Mouse (Mus musculus) left cerebral cortex, postnatal 36 days (tissue): ENCODE measurements around the gene Lingo1. TPM values are rescaled to one million over a fixed set of nuclear protein-coding genes. Genes with fewer than 3 reads are reported as not detected.

Experiments
- DNase-seq, 2 experiments: peaks; one replicate each; pipeline ENCODE4 v3.0.0; 2021 to 2022; ENCODE audit warnings: low spot score in 2 of 2, mixed read lengths in 1 of 2
- intact Hi-C: fragments of 180-260 bp; cut with DNase I; formaldehyde crosslinking; loops from one replicate; pipeline ENCODE4 v1.15.1; 2025
- total RNA-seq, 2 experiments: library from RNA; stranded (reverse); gene quantifications; 2 replicates each; pipeline ENCODE4 v1.2.3; 2021

Lingo1 gene
- total RNA-seq, 2 experiments from 2014 or later = 455 to 509 TPM

DNA sequence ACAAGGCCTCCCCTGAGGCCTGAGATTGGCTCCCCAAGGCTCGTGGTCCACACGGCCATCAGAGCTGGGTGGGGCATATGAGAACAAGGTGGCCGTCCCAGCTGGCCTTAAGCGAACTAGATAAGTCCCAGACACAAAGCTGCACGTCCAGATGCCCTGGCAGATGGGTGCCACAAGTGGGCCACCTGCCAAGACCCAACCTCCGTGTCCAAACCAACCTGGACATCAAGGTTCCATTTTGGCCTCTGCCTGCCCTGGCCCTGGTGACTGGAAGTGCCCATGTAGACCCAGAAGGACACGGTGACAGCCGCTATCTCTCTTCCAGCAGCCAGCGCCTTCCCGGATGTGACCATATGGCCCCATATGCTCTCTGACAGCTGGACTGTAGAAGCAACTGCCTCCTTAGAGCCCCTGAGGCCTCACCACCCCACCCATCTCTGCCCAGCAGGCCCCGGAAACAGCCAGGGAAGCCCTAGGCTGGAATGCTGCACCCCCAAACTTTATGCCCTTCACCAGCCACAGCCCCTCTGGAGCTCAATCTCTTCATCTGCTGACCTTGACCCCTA lies 4.5 kb downstream of the Lingo1 start:
- intact Hi-C loops = no loop called here
- DNase-seq = no peak

DNA sequence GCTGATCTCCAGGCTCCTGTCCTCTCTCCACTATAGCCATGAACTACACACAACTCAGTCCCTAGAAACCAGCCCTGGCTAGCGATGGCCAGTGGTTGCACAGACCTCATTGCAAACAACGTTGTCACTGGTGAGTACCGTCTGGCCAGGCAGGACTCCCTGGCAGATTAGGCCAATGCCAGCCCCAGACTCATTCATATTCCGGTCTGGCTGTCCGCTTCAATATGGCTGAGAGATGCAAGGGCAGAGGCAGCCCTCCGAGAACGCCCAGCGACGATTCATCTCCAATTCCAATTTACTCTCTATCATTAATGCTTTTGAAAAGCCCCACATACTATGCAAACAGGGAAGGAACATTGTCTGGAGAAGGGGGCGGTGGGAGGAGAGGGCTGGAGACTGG lies 11.7 kb downstream of the Lingo1 start:
- intact Hi-C loops = no loop called here
- no peak for DNase-seq

GRCm38 (mm10) chr9:56776881-56777801 lies 19.1 kb downstream of the Lingo1 start:
- DNase-seq = peak in 1 of 2 experiments; percentile 47
- intact Hi-C loops = no loop called here

DNA sequence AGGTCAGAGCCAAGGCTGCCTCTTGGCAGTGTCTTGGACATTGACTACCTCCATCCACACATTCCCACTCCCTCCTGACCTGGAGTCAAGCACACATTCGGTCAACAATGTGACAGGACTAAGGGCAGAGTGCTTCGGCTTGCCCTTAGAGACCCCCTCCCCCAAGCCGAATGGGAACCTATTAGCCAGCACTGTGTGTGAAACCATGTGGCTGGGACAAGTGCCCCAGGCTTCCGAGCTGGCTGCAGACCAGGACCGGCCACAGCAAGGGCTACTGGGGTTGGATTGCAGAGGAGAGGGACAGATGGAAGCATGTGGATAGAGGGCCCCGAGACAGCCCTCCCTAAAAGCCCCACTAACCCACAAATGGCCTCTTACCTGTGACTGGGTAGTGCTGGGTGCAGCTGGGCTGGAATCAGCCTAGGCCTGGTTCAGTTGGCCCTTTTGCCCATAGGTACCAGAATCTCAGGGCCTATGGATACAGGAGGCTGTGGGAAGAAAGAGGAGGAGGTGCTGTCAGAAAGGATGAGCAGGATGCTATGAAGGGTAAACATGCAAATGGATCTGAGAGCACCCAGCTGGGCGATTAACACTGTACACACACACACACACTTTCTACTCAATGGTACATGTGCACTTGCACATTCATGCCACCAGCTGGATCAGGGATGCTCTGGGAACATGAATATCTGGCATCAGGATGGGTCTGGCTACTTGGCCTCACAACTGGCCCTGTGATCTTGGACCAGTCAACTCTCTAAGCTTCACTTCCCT lies 20.9 kb downstream of the Lingo1 start:
- intact Hi-C loops = no loop called here
- DNase-seq = no peak

- intact Hi-C loops = no loop called here
Observed at GRCm38 (mm10) chr9:56774231-56774630, 22.0 kb downstream of the Lingo1 start.

DNA sequence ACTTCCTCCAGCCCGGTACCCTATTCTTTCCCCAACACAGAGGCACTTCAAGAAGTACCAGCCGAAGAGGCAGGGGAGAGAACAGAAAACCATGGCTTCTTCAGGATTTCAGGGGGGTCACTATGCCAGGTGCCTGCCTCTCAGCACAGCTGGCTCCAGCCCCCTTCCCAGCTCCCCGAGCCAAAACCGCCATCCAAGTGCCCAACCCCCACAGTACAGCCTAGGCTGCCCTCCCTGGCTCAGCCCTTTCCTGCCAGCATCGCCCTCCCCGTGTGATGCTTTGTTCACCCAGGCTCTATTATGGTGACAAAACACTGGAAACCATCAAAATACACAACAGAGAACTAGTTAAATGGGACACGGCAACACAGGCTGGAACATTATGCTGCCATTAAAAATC lies 22.6 kb downstream of the Lingo1 start:
- no peak for DNase-seq
- intact Hi-C loops = no loop called here

More at GRCm38 (mm10) chr9:56774231-56774630, 22.0 kb downstream of the Lingo1 start:
- no peak for DNase-seq

DNA sequence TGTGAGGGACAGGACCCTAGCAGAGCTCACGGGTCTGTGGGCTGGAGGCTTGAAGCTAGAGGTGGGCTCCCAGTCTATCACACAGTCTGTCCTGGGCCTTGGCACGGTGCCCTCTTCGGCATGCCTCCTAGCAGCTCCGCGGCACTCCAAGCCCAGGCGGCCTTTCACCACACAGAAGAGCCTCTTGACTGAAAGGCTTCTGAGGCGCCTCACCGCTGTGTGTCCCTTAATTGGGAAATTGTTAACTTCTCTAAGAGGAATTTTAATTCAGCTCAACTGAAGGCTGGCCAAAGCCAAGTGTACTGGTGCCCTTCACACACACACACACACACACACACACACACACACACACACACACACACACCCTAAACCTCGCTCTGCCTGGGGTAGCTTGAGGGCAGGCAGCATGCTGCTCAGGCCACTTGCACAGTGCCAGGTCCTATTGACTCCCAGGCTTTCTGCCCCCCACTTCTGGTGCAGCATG lies 28.6 kb downstream of the Lingo1 start:
- DNase-seq = no peak
- intact Hi-C loops = no loop called here

DNA sequence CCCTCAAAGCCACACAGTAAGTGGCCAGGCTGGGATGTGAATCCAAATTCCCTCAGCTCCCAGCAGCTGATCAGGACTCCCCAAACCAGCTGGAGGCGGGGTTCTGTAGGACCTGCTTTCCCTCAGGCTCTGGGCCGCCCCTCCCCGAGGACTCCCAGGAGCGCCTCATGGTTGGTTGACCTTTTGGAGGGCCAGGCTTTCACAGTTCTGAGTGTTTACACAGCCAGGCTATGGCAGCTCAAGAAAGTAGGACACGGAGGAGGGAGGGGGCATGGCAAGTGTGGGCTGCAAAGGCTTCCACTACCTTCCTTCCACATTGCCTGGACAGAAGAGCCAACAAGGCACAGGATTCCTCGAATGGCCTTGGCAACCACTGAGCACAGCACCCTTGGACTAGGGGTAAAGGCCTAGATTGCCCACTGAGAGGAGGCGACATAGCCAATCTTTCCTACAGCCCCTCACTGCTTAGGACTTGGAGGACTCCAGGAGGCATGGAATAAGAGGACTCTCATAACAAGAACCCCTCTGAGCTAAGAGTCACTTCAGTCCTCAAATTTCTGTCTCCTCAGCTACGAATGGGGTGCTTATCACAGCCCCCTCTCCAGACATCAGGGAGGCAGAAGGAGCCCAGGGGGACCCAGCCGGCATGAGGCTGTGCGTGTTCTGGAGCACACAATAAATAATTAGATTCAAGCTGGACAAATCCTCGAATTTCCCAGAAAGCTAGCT lies 29.5 kb downstream of the Lingo1 start:
- DNase-seq = no peak

GRCm38 (mm10) chr9:56762106-56762562 lies 34.1 kb downstream of the Lingo1 start:
- intact Hi-C loops = no loop called here
- DNase-seq = no peak

More for the DNA sequence above, 29.5 kb downstream of the Lingo1 start:
- intact Hi-C loops = no loop called here

GRCm38 (mm10) chr9:56757791-56758190 lies 38.5 kb downstream of the Lingo1 start:
- intact Hi-C loops = no loop called here
- DNase-seq = no peak

DNA sequence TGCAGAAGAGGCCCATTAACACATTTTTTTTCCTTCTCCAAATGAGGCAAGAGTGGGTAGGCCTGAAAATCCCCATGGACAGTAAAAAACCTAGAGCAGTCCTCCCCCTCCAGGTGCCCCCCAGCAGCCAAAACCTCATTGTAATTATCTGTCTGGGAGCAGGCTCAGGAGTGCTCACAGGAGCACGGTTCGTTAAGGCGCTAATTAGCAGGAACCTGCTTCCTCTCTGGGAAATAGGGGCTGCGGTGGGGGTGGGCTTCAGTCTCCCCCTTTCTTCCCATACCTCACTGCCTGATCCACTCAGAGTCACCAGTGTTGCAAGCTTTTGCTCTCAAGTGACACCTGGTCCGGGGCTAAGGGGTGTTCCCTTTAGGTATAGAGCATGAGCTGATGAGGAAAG lies 41.1 kb downstream of the Lingo1 start:
- intact Hi-C loops = no loop called here
- no peak for DNase-seq

DNA sequence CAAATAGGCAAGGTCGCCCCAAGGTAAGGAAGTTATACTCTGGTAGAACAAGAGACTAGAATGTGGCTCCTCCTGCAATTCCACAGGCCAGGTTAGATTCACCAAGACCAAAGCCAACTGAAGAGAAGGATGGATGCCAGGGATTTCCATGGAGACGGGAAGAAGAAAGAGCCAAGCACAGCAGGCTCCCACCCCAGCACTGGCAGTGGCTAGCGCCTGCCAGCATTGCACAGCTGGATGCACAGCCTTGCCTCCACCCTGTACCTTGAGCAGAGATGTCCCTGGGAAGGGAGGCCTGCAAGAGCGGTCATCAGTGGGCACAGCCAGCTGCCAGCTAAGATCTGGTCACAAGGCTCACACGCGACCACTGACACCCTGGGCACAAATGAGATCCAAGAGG lies 42.9 kb downstream of the Lingo1 start:
- no peak for DNase-seq
- intact Hi-C loops = no loop called here

DNA sequence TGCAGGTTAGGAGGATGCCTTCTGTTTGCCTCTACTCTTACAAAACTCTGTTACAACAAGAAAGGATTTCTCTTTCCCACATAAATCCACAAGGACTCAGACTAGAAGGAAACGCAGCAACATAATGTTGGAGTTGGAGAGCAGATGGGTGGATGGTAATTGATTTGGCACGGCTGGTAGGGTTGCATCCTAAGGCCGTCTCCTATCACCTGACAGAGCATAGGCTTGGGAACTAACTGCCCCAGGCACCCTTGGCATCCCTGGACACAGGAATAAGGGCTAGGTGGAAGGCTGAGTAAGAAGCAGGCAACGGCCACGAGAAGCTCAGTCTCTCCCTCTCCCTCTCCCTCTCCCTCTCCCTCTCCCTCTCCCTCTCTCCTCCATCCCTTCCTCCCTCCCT lies 48.2 kb downstream of the Lingo1 start:
- no peak for DNase-seq
- intact Hi-C loops = no loop called here

DNA sequence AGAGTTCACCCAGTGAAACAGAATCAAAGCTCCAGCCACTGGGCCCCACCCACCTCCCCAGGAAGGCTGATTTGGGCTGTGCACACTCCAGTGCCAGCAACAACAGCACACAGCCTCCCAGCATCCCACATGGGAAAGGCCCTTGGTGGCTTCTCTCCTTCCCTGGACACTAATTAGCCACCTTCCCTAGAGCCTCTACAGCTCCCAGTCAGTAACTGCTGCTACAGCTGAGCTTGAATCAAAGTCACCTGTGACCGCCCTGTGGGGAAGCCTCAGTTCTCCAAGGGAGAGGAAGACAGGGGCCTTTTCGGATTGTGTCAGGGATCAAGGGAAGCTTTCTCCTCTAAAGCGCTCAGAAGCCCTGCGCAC lies 49.4 kb downstream of the Lingo1 start:
- intact Hi-C loops = no loop called here
- no peak for DNase-seq

DNA sequence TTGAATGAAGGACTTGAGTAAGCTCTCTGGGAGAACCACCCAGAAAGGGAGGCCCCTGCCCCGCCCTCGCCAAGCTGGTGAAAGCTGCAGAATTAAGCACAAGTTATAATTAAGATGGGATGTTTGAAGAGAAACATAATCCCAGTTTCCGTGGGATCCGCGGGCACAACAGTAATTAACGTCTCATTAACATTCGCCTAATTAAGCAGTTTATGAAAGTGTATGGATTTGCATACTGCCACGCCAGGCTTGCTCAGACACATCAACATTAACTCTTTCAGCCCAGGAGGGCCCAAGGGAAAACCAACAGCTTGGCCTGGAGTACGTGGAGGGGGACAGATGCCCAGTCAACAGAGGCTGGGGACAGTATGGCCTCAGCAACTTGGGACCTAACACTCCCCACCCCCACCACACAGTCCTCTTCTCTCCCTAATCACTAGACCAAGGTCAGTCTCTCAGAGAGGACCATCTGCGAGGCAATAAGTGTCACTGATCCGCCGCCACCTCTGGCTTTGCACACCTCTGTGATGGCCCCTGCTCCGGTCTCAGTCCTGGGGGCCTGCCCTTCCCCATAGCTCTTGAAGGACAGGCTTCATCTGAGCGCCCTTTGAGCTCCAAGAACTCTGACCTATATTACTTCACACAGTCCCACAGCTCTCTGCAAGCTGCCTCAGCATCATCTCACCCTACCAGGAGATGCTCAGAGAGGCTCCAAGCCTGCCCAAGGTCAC lies 49.9 kb downstream of the Lingo1 start:
- no peak for DNase-seq
- intact Hi-C loops = no loop called here

GRCm38 (mm10) chr9:56744369-56744768 lies 51.9 kb downstream of the Lingo1 start:
- intact Hi-C loops = no loop called here
- no peak for DNase-seq

GRCm38 (mm10) chr9:56739181-56739737 lies 57.0 kb downstream of the Lingo1 start:
- intact Hi-C loops = loop anchor here (5.0 kb wide), 1 partner anchor 58 kb away; the partner anchor contains the start of gene Lingo1

More at GRCm38 (mm10) chr9:56739181-56739737, 57.0 kb downstream of the Lingo1 start:
- no peak for DNase-seq
